In genomic region chr1:119053872-119054354, GRCm38 (mm10) we compare ENCODE assay signal across 8 mouse cellular contexts. TPM values are rescaled to one million over a fixed set of nuclear protein-coding genes. Genes with fewer than 3 reads are reported as not detected.
DNase-seq lines count a peak whose midpoint lies in the region; ATAC-seq lines count a peak whose summit lies in the region.

No protein-coding gene starts in this region.

- peak overlapping the region; percentile 53 for H3K4me3 ChIP-seq in forebrain, embryonic 16.5 days (replicated peaks; ENCODE audit: low read length)
- H3K4me3 ChIP-seq in intestine, embryonic 16.5 days (ENCODE audit: low read length): peak overlapping the region; percentile 63
- peak overlapping the region; percentile 43 for H3K4me3 ChIP-seq in midbrain, embryonic 14.5 days (replicated peaks; ENCODE audit: low read depth, low read length)

- peaks cover 43% of the 10 kb centered on the region for H3K4me1 ChIP-seq in forebrain, embryonic 16.5 days (replicated peaks; ENCODE audit: control insufficient read depth, insufficient read depth, low read length)
- H3K4me1 ChIP-seq in intestine, embryonic 16.5 days (ENCODE audit: control insufficient read depth, insufficient read depth, low read length): peaks cover 31% of the 10 kb centered on the region
- peaks cover 32% of the 10 kb centered on the region for H3K4me1 ChIP-seq in midbrain, embryonic 14.5 days (ENCODE audit: control insufficient read depth, insufficient read depth, low read length)

- H3K4me2 ChIP-seq in forebrain, embryonic 16.5 days (ENCODE audit: low read length): peak overlapping the region; percentile 93
- H3K4me2 ChIP-seq in intestine, embryonic 16.5 days (ENCODE audit: low read depth, low read length): peak overlapping the region; percentile 96
- H3K4me2 ChIP-seq in midbrain, embryonic 14.5 days (ENCODE audit: low read length): peak overlapping the region; percentile 96

- H3K9ac ChIP-seq in forebrain, embryonic 16.5 days (replicated peaks; ENCODE audit: low read depth, low read length): peak overlapping the region; percentile 59
- H3K9ac ChIP-seq in intestine, embryonic 16.5 days (ENCODE audit: low read depth, low read length): peak overlapping the region; percentile 69
- peak overlapping the region; percentile 46 for H3K9ac ChIP-seq in midbrain, embryonic 14.5 days (replicated peaks; ENCODE audit: low read length)

- H3K27me3 ChIP-seq in forebrain, embryonic 16.5 days (replicated peaks; ENCODE audit: control insufficient read depth, insufficient read depth, low read length): no peaks in the 10 kb centered on the region
- peaks cover 11% of the 10 kb centered on the region for H3K27me3 ChIP-seq in intestine, embryonic 16.5 days (replicated peaks; ENCODE audit: control insufficient read depth, insufficient read depth, low read length)
- H3K27me3 ChIP-seq in midbrain, embryonic 14.5 days (ENCODE audit: control insufficient read depth, insufficient read depth, low read length): peaks cover 6% of the 10 kb centered on the region; the same call in 1 of the 2 replicates

- intact Hi-C loops in left cerebral cortex, postnatal 4 days (cut with DNase I): no loop called here
- intact Hi-C loops in left cerebral cortex, postnatal 36 days (cut with DNase I): loop anchor here (5.0 kb wide), 1 partner anchor 147 kb away; no protein-coding TSS in a partner anchor

- peak overlapping the region; percentile 79 for H3K27ac ChIP-seq in forebrain, embryonic 16.5 days (ENCODE audit: low read length)
- H3K27ac ChIP-seq in intestine, embryonic 16.5 days (ENCODE audit: low read length): peak overlapping the region; percentile 88
- H3K27ac ChIP-seq in midbrain, embryonic 14.5 days (replicated peaks; ENCODE audit: low read depth, low read length): peak overlapping the region; percentile 49

- no peaks in the 10 kb centered on the region for H3K36me3 ChIP-seq in forebrain, embryonic 16.5 days (ENCODE audit: control insufficient read depth, insufficient read depth)
- H3K36me3 ChIP-seq in intestine, embryonic 16.5 days (ENCODE audit: control insufficient read depth, insufficient read depth, low read length): no peaks in the 10 kb centered on the region
- H3K36me3 ChIP-seq in midbrain, embryonic 14.5 days (ENCODE audit: control insufficient read depth, insufficient read depth, low read length): no peaks in the 10 kb centered on the region

- DNase-seq in left cerebral cortex, postnatal 4 days: peak; percentile 52
- DNase-seq in left cerebral cortex, postnatal 36 days (ENCODE audit: low spot score in 2 of 2): no peak
- peak; percentile 73 for DNase-seq in embryo, embryonic 10 days (ENCODE audit: low spot score)
- peak; percentile 70 for DNase-seq in midbrain, embryonic 14.5 days
- DNase-seq in Muller cell, postnatal 12 days (ENCODE audit: inconsistent ontology term): no peak
- no peak for DNase-seq in spleen, postnatal 4 days (ENCODE audit: low spot score in 2 of 2)

- 0% methylated on average over 25 of the region's 25 CpGs for WGBS in forebrain, embryonic 16.5 days
- WGBS in intestine, embryonic 16.5 days: under 1% methylated on average over 25 of the region's 25 CpGs
- WGBS in midbrain, embryonic 14.5 days: under 1% methylated on average over 25 of the region's 25 CpGs

- peak; percentile 31 for ATAC-seq in forebrain, embryonic 16.5 days
- ATAC-seq in intestine, embryonic 16.5 days: peak; percentile 27
- ATAC-seq in midbrain, embryonic 14.5 days (ENCODE audit: low FRiP score, low TSS enrichment): peak; percentile 25; the same call in 1 of the 2 replicates

- H3K9me3 ChIP-seq in forebrain, embryonic 16.5 days (ENCODE audit: control insufficient read depth, low read length): no peaks in the 10 kb centered on the region
- H3K9me3 ChIP-seq in intestine, embryonic 16.5 days (ENCODE audit: control insufficient read depth, low read length): no peaks in the 10 kb centered on the region
- no peaks in the 10 kb centered on the region for H3K9me3 ChIP-seq in midbrain, embryonic 14.5 days (ENCODE audit: control insufficient read depth, low read length)

RNA-seq across cellular contexts. Expression of gene Gli2, which starts 0.5 kb away (rescaled TPM):
- total RNA-seq in left cerebral cortex, postnatal 4 days (2021): 1 to 10 TPM; 2.9 to 3.3 TPM
- 1 to 10 TPM; 3.2 to 4.8 TPM for total RNA-seq in left cerebral cortex, postnatal 36 days (2021)
- 4.0 and 4.3 TPM in 2 replicates for polyA plus RNA-seq in forebrain, embryonic 16.5 days (2015; fragmentation: Nextera tagmentation; extraction: Ambion mirVana)
- 4.4 and 5.4 TPM in 2 replicates for polyA plus RNA-seq in intestine, embryonic 16.5 days (2015; fragmentation: Nextera tagmentation; extraction: Ambion mirVana)
- polyA plus RNA-seq in midbrain, embryonic 14.5 days (2014; fragmentation: Nextera tagmentation; extraction: Ambion mirVana): 1.6 and 2.8 TPM in 2 replicates

Comparison
In these comparisons a context has a peak if more than half of its experiments do, and no peak if none do; other contexts are left out.
1. DNase-seq: peak in left cerebral cortex, postnatal 4 days (single experiment), embryo, embryonic 10 days (single experiment) and midbrain, embryonic 14.5 days (single experiment); none in left cerebral cortex, postnatal 36 days (0 of 2), Muller cell, postnatal 12 days (single experiment) and spleen, postnatal 4 days (0 of 2).
2. Peak in every context shown above with its lines, with median percentiles within 50 percentile points of each other: ATAC-seq, H3K27ac ChIP-seq, H3K4me2 ChIP-seq, H3K4me3 ChIP-seq and H3K9ac ChIP-seq.